Mouse (Mus musculus): ENCODE data around the gene Itih3.

Itih3 gene

DNA sequence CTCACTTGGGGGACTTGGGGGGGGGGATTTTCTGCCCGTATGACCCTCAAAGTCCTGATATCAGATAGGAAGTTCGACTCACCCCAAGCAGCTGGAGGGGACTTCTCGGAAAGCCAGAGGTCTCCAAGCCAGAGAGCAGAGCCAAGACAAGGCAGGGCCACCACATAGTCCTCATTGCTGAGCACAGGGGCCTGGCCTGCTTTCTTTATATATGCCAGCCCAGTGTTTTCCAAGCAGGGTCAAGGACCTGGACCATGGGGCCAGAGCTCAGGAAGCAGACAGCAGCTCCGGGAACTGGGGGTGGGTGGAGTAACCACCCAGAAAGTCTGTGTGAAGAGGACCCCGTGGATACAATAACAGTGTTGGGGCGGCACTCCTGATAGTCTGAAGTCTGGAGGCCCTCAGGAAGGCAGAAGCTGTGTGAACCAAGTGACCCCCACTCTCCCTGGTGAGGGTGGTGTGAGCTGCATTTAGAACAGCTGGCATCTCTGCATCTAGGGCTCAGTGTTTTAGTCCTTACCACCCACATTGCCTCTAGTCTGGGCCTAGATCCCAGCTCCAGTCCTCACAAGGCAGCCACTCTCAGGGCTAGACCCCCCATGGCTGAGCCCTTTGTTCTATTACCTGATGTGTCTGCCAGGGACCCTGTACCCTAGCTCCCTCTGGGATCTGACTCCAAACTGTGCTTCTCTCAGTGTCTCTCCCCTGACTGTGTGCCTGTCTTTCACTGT is at the start of gene Itih3:
Gene Itih3 (minus strand): TSS at position 386 of the 731 bp plus-strand sequence.
- no peak for DNase-seq (ENCODE audit: low spot score)

DNA sequence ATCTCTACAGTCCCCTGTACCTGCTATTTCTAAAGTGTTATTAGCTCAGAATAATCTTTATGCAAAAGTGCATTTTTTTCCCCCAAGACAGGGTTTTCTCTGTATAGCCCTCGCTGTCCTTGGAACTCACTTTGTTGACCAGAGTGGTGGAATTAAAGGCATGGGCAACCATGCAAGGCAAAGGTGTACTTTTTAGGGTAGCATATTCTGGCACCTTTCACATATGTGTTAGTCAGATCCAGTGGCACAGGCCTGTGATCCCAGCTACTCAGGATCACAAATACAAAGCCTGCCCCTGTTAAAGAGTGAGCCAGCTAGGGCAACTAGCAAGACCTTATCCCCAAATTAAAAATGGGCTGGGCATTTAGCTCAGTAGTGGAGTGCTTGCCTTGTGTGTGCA is 36.8 kb upstream of the Itih3 start:
- DNase-seq (ENCODE audit: low spot score): no peak

GRCm38 (mm10) chr14:30959031-30959430 is 35.5 kb upstream of the Itih3 start:
- DNase-seq (ENCODE audit: low spot score): no peak

GRCm38 (mm10) chr14:30958517-30958916 is 35.0 kb upstream of the Itih3 start:
- no peak for DNase-seq (ENCODE audit: low spot score)

- DNase-seq (ENCODE audit: low spot score): peak; percentile 93
Observed at GRCm38 (mm10) chr14:30951154-30951825, 27.7 kb upstream of the Itih3 start, which contains the start of gene Nek4. Nek4 (plus strand) TSS chr14:30951377.

- DNase-seq (ENCODE audit: low spot score): no peak
Observed at GRCm38 (mm10) chr14:30949986-30950385, 26.4 kb upstream of the Itih3 start.

- no peak for DNase-seq (ENCODE audit: low spot score)
Observed at GRCm38 (mm10) chr14:30944745-30945144, 21.2 kb upstream of the Itih3 start.

DNA sequence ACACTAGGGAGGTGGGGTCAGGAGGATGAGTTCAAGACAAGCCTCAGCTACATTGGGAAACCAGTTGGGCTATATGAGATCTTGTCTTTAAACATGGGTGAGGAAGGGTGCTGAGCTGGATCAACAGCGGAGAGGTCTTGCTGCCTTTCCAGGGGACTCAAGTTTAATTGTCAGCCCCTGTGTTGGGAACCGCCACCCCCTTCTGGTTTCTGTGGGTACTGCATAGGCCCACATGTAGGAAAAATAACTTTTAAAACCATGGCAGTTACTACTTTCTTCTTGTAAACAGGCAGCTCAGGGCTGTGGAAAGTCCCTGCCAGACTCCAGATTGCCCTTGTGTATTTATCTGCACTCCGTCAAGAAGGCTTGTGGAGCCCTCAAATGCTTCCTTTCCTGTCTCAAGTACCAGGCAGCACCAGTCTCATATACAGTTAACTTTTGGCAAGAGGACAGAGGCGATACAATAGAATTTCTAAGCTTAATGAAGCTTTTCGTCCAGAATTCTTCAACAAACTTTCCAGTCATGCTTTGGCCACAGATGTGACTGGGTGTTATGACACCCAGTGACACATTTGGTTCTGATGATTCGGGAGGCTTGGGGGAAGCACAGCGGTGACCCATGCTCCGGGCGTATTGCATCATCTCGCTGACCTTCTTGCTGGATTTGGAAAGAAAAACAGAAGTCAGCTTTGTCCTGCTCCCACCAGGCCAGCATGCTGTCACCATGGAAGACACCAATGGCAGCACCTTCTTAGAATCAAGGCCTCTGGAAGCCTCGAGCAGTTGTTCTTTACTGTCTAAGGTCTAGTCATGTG is 20.5 kb upstream of the Itih3 start:
- peak; percentile 40 for DNase-seq (ENCODE audit: low spot score)

DNA sequence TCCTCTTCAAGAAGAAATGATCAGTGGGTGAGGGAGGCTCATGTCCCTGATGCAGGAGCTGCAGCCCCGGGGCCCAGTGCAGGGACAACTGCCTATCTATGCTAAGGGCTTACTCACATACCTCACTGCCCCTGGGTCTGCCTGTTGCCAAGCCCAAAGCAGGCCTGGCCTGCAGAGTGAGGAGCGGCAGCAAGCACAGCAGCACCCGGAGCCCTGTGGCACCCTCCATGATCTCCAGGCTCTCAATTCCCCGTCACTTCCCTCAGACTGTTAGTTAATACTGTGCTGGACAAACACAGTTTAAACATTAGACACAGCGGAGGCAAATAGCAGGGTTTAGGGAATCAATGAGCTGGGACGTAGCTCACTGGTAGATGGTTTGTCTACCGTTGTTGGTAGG is 19.5 kb upstream of the Itih3 start, which contains the start of gene Itih1:
Gene Itih1 (minus strand): TSS at position 252 of the 400 bp plus-strand sequence.
- DNase-seq (ENCODE audit: low spot score): no peak

GRCm38 (mm10) chr14:30942254-30942653 is 18.7 kb upstream of the Itih3 start:
- no peak for DNase-seq (ENCODE audit: low spot score)

- DNase-seq (ENCODE audit: low spot score): no peak
Observed at GRCm38 (mm10) chr14:30933351-30933750, 9.8 kb upstream of the Itih3 start.

DNA sequence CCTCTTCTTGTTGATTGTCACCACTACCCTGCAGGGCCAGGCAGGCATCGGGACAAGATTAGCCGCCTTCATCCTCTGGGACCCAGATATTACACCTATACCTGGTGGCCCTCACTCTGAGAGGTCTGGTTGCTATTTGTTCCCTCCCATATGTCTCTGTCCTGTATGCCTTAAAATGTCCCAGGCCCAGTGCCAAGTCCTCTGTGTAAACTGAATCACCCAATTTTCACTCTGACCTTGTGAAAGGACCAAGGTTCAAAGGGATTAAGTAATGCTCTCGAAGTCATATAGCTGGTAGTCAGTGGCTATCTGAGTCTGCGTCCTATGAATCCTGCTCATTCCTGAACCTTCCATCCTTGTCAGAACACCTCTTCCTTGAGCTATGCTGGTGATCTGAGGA is 6.8 kb upstream of the Itih3 start:
- no peak for DNase-seq (ENCODE audit: low spot score)

- DNase-seq (ENCODE audit: low spot score): no peak
Observed at GRCm38 (mm10) chr14:30925492-30925891, 1.9 kb upstream of the Itih3 start.

DNA sequence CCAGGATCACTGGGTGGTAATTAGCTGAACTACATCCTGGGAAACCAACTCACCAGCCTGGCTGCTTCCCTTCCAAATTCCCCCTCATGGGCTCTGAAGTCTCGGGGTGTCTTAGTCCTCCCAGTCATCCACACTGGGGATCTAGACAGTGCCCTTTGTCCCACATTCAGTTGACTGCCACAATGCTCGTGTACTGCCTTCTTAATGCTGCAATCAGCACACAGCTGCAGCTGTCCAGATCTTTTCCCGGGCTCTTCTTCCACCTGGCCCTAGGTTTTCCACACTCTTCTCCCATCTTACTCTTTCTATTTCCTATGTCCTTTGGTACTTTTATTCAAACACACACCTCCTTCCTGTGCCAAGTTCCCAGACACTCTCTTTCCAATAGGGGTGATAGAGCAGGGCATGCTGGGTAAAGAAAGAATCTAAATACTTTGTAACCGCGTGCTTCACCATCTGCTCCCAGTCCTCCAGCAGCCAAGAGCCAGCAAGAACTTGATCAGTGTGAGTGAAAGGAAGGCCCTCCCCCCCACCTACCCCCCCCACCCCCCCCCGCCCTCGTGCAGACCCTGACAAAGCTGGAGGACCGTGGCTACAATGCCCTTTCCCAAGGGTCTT is 1.4 kb downstream of the Itih3 start:
- DNase-seq (ENCODE audit: low spot score): no peak

DNA sequence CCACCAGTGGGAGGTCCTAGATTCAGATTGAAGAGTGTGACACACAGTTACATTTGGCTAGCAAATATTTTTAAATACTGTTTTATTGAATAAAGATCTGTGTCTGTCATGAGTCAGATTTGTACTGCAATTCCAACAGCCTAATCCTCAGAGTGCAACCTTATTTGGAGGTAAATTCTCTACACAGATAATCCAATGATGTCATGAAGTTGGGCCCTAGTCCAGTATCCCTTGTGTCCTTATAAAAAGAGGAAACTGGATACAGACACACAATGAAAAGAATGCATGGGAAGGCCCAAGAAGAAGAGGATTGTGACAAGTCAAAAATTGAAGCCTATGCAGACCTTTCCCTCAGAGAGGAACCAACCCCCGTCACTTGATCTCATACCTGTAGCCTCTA is 7.0 kb downstream of the Itih3 start:
- no peak for DNase-seq (ENCODE audit: low spot score)

DNA sequence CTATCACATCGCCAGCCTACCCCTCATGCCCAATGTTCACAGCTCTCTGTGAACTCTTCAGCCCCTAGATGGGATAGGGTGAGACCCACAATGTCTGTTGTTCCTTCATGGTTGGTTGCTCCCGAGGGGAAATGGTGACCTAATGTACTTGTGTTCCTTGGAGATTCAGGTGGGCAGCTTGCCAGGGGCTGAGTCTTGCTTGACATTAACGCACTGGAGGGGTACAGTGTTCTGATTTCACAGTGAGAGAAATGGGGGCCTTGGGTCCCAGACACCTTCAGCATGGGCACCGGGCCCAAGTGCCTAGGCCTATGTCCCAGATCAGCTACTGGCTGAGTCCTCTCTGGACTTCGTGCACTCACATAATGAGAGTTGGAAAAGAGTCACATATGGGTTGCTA is 10.2 kb downstream of the Itih3 start:
- DNase-seq (ENCODE audit: low spot score): no peak

GRCm38 (mm10) chr14:30912641-30913040 is 10.9 kb downstream of the Itih3 start:
- no peak for DNase-seq (ENCODE audit: low spot score)

- DNase-seq (ENCODE audit: low spot score): no peak
Observed at GRCm38 (mm10) chr14:30911141-30911540, 12.4 kb downstream of the Itih3 start.

- no peak for DNase-seq (ENCODE audit: low spot score)
Observed at GRCm38 (mm10) chr14:30907814-30908265, 15.7 kb downstream of the Itih3 start.

- no peak for DNase-seq (ENCODE audit: low spot score)
Observed at GRCm38 (mm10) chr14:30906001-30906400, 17.6 kb downstream of the Itih3 start.

DNA sequence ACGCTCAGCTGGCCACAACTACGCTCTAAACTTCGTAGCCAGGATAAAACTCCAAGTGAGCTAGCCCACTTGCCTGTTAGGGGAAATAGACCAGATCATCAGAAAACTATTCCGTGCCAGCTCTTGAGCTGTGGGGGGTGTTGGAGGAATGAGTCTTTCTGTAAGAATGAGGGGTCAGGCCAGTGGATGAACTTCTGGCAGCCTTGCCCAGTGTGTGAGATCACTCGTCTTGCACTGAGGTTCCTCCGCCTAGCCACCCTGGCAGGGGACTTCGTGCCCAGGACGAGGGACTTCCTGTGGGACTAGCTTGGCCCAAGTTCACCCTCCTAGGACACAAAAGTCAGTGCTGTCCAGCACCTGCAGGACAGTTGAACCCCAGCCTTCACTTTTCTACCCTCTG is 19.3 kb downstream of the Itih3 start:
- no peak for DNase-seq (ENCODE audit: low spot score)

DNA sequence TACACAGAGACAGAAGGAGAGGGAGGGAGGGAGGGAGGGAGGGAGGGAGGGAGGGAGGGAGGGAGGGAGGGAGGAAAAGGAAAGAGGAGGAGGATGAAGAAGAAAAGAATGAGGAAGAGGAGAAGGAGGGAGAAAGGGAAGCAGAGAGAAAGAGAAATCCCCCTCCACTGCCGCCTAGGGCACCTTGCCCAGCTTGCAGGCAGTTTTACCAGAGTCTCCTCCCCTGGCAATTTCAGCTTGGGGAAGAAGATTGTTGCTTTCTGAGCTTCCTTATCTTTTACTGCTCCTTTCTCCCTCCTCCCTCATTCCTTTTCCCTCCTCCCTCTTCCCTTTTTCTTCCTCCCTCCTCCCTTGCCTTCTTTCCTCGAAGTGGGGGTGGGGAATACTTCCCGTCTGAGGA is 20.5 kb downstream of the Itih3 start:
- no peak for DNase-seq (ENCODE audit: low spot score)

Data from c-Kit-positive CD71-positive TER-119-positive erythroid progenitor cells, embryonic 14.5 days (primary cell).